Mouse (Mus musculus): Measurements from ENCODE around the gene Cbln1. TPM values are rescaled to one million over a fixed set of nuclear protein-coding genes. Genes with fewer than 3 reads are reported as not detected.

Gene Cbln1
- polyA plus RNA-seq, 1 experiment from 2014 or later: 10.6 TPM

GRCm38 (mm10) chr8:87468416-87468957, 3.9 kb downstream of the Cbln1 start:
- H3K27ac ChIP-seq (replicated peaks): no peak overlapping the region
- peaks cover 63% of the 10 kb centered on the region for H3K27me3 ChIP-seq
- no peak overlapping the region for H3K9ac ChIP-seq (replicated peaks)
- no peaks in the 10 kb centered on the region for H3K36me3 ChIP-seq
- no peaks in the 10 kb centered on the region for H3K9me3 ChIP-seq
- peak overlapping the region; percentile 92 for H3K4me3 ChIP-seq
- ATAC-seq (replicated peaks): no peak
- H3K4me2 ChIP-seq (replicated peaks): peak overlapping the region; percentile 16
- peaks cover 48% of the 10 kb centered on the region for H3K4me1 ChIP-seq
- 1% methylated on average over 23 of the region's 23 CpGs for WGBS

- 23% methylated on average over 3 of the region's 3 CpGs for WGBS
- no peaks in the 10 kb centered on the region for H3K36me3 ChIP-seq
- H3K4me3 ChIP-seq: no peak overlapping the region
- H3K27ac ChIP-seq (replicated peaks): no peak overlapping the region
- H3K27me3 ChIP-seq: peaks cover 58% of the 10 kb centered on the region
- peaks cover 42% of the 10 kb centered on the region for H3K4me1 ChIP-seq
- no peaks in the 10 kb centered on the region for H3K9me3 ChIP-seq
- no peak overlapping the region for H3K9ac ChIP-seq (replicated peaks)
- no peak for ATAC-seq (replicated peaks)
- no peak overlapping the region for H3K4me2 ChIP-seq (replicated peaks)
These were observed 4.5 kb downstream of the Cbln1 start for GRCm38 (mm10) chr8:87467906-87468305.

- Histone ChIP-seq H3K4me1 (peaks cover 38% of the 10 kb centered on the region), H3K4me3 (no peak overlapping the region), H3K9me3 (no peaks in the 10 kb centered on the region), H3K4me2 (replicated peaks) (no peak overlapping the region), H3K27ac (replicated peaks) (no peak overlapping the region), H3K36me3 (no peaks in the 10 kb centered on the region), H3K9ac (replicated peaks) (no peak overlapping the region), H3K27me3 (peaks cover 56% of the 10 kb centered on the region)
- no peak for ATAC-seq (replicated peaks)
- 94% methylated on average over 1 of the region's 1 CpGs for whole genome bisulfite sequencing
These were observed 5.3 kb downstream of the Cbln1 start for GRCm38 (mm10) chr8:87466936-87467602.

- H3K27me3 ChIP-seq: peaks cover 49% of the 10 kb centered on the region
- 42% methylated on average over 6 of the region's 6 CpGs for WGBS
- H3K9ac ChIP-seq (replicated peaks): no peak overlapping the region
These were observed 6.1 kb downstream of the Cbln1 start for GRCm38 (mm10) chr8:87466335-87466734.

GRCm38 (mm10) chr8:87464446-87464845, 8.0 kb downstream of the Cbln1 start:
- ATAC-seq (replicated peaks): no peak

More at GRCm38 (mm10) chr8:87466335-87466734, 6.1 kb downstream of the Cbln1 start:
- Histone ChIP-seq H3K36me3 (no peaks in the 10 kb centered on the region), H3K4me2 (replicated peaks) (no peak overlapping the region), H3K27ac (replicated peaks) (no peak overlapping the region), H3K4me1 (peaks cover 31% of the 10 kb centered on the region), H3K4me3 (no peak overlapping the region), H3K9me3 (no peaks in the 10 kb centered on the region)
- ATAC-seq (replicated peaks): no peak

GRCm38 (mm10) chr8:87461801-87462200, 10.6 kb downstream of the Cbln1 start:
- WGBS: 44% methylated on average over 5 of the region's 5 CpGs
- no peaks in the 10 kb centered on the region for H3K9me3 ChIP-seq
- no peak overlapping the region for H3K4me2 ChIP-seq (replicated peaks)
- H3K36me3 ChIP-seq: no peaks in the 10 kb centered on the region
- H3K9ac ChIP-seq (replicated peaks): no peak overlapping the region
- no peak overlapping the region for H3K27ac ChIP-seq (replicated peaks)
- H3K27me3 ChIP-seq: peaks cover 5% of the 10 kb centered on the region; the same call in 1 of the 2 replicates
- H3K4me1 ChIP-seq: no peaks in the 10 kb centered on the region
- H3K4me3 ChIP-seq: no peak overlapping the region
- ATAC-seq (replicated peaks): no peak

More at GRCm38 (mm10) chr8:87464446-87464845, 8.0 kb downstream of the Cbln1 start:
- Histone ChIP-seq H3K27me3 (peaks cover 31% of the 10 kb centered on the region), H3K27ac (replicated peaks) (no peak overlapping the region), H3K9ac (replicated peaks) (no peak overlapping the region), H3K4me3 (no peak overlapping the region), H3K36me3 (no peaks in the 10 kb centered on the region), H3K9me3 (no peaks in the 10 kb centered on the region), H3K4me2 (replicated peaks) (no peak overlapping the region), H3K4me1 (peaks cover 12% of the 10 kb centered on the region)
- 85% methylated on average over 3 of the region's 3 CpGs for WGBS

GRCm38 (mm10) chr8:87456949-87457348, 15.5 kb downstream of the Cbln1 start:
- Histone ChIP-seq H3K4me1 (no peaks in the 10 kb centered on the region), H3K9me3 (no peaks in the 10 kb centered on the region), H3K27ac (replicated peaks) (no peak overlapping the region), H3K36me3 (no peaks in the 10 kb centered on the region), H3K4me2 (replicated peaks) (no peak overlapping the region), H3K4me3 (no peak overlapping the region), H3K9ac (replicated peaks) (no peak overlapping the region), H3K27me3 (no peaks in the 10 kb centered on the region)
- ATAC-seq (replicated peaks): no peak
- 80% methylated on average over 4 of the region's 4 CpGs for WGBS

GRCm38 (mm10) chr8:87452815-87453214, 19.6 kb downstream of the Cbln1 start:
- Histone ChIP-seq H3K4me3 (no peak overlapping the region), H3K4me2 (replicated peaks) (no peak overlapping the region), H3K9me3 (no peaks in the 10 kb centered on the region), H3K4me1 (no peaks in the 10 kb centered on the region), H3K27ac (replicated peaks) (no peak overlapping the region), H3K36me3 (no peaks in the 10 kb centered on the region), H3K9ac (replicated peaks) (no peak overlapping the region), H3K27me3 (no peaks in the 10 kb centered on the region)
- 90% methylated on average over 4 of the region's 4 CpGs for WGBS
- ATAC-seq (replicated peaks): no peak

GRCm38 (mm10) chr8:87451737-87452136, 20.7 kb downstream of the Cbln1 start:
- Histone ChIP-seq H3K4me3 (no peak overlapping the region), H3K27me3 (no peaks in the 10 kb centered on the region), H3K9ac (replicated peaks) (no peak overlapping the region), H3K27ac (replicated peaks) (no peak overlapping the region), H3K4me2 (replicated peaks) (no peak overlapping the region), H3K9me3 (no peaks in the 10 kb centered on the region), H3K36me3 (no peaks in the 10 kb centered on the region), H3K4me1 (no peaks in the 10 kb centered on the region)
- no peak for ATAC-seq (replicated peaks)
- 73% methylated on average over 2 of the region's 2 CpGs for WGBS

GRCm38 (mm10) chr8:87434592-87434991, 37.8 kb downstream of the Cbln1 start:
- no peak overlapping the region for H3K4me3 ChIP-seq
- no peak overlapping the region for H3K4me2 ChIP-seq (replicated peaks)
- no peak overlapping the region for H3K9ac ChIP-seq (replicated peaks)
- H3K4me1 ChIP-seq: 0 out of 2 replicates have a peak, but pooled peaks cover 6% of the 10 kb centered on the region
- no peaks in the 10 kb centered on the region for H3K36me3 ChIP-seq
- no peak overlapping the region for H3K27ac ChIP-seq (replicated peaks)
- no peaks in the 10 kb centered on the region for H3K27me3 ChIP-seq
- no peaks in the 10 kb centered on the region for H3K9me3 ChIP-seq
- 67% methylated on average over 3 of the region's 3 CpGs for WGBS
- no peak for ATAC-seq (replicated peaks)

GRCm38 (mm10) chr8:87427188-87427587, 45.2 kb downstream of the Cbln1 start:
- H3K9me3 ChIP-seq: no peaks in the 10 kb centered on the region
- no peaks in the 10 kb centered on the region for H3K4me1 ChIP-seq
- H3K27me3 ChIP-seq: no peaks in the 10 kb centered on the region
- no peaks in the 10 kb centered on the region for H3K36me3 ChIP-seq
- H3K9ac ChIP-seq (replicated peaks): no peak overlapping the region
- ATAC-seq (replicated peaks): no peak
- H3K4me2 ChIP-seq (replicated peaks): no peak overlapping the region
- no peak overlapping the region for H3K27ac ChIP-seq (replicated peaks)
- H3K4me3 ChIP-seq: no peak overlapping the region

GRCm38 (mm10) chr8:87424706-87425105, 47.7 kb downstream of the Cbln1 start:
- Histone ChIP-seq H3K9me3 (no peaks in the 10 kb centered on the region), H3K4me2 (replicated peaks) (no peak overlapping the region), H3K27ac (replicated peaks) (no peak overlapping the region), H3K36me3 (no peaks in the 10 kb centered on the region), H3K4me3 (no peak overlapping the region), H3K4me1 (no peaks in the 10 kb centered on the region), H3K9ac (replicated peaks) (no peak overlapping the region), H3K27me3 (no peaks in the 10 kb centered on the region)
- WGBS: 70% methylated on average over 5 of the region's 5 CpGs
- ATAC-seq (replicated peaks): no peak

- H3K4me3 ChIP-seq: no peak overlapping the region
- no peak overlapping the region for H3K4me2 ChIP-seq (replicated peaks)
- H3K4me1 ChIP-seq: no peaks in the 10 kb centered on the region
- H3K27me3 ChIP-seq: no peaks in the 10 kb centered on the region
- ATAC-seq (replicated peaks): no peak
- H3K27ac ChIP-seq (replicated peaks): no peak overlapping the region
- no peaks in the 10 kb centered on the region for H3K36me3 ChIP-seq
- no peaks in the 10 kb centered on the region for H3K9me3 ChIP-seq
- WGBS: 79% methylated on average over 8 of the region's 8 CpGs
- H3K9ac ChIP-seq (replicated peaks): no peak overlapping the region
These were observed 50.7 kb downstream of the Cbln1 start for GRCm38 (mm10) chr8:87421697-87422096.

Data from forebrain, embryonic 15.5 days (tissue).